Mouse (Mus musculus) subcutaneous adipose tissue, adult 2 months (tissue): ENCODE data around the gene Ece1. TPM values are rescaled to one million over a fixed set of nuclear protein-coding genes. Genes with fewer than 3 reads are reported as not detected.

Experiments
- polyA plus RNA-seq: library from polyadenylated mRNA; depleted of rRNA; stranded (reverse); fragments of >200 nt; gene quantifications from 2 replicates; pipeline ENCODE4 v1.2.3, GENCODE M21; 2012; ENCODE audit warnings: low replicate concordance; rRNA removed

Ece1 gene
- polyA plus RNA-seq, result 46.3 and 58.4 TPM in 2 replicates

GRCm38 (mm10) chr4:137862019-137862418 is at the start of gene Ece1:
TSS of gene Ece1 (plus strand) at chr4:137862237.

GRCm38 (mm10) chr4:137992890-137993289 is 130.9 kb downstream of the Ece1 start, which contains the start of gene Eif4g3:
TSS of gene Eif4g3 (plus strand) at chr4:137993022.

Other genes starting within 250 kb of the Ece1 start
- gene Rap1gap, start 197.5 kb upstream of the Ece1 start, polyA plus RNA-seq, result 7.9 and 16.8 TPM in 2 replicates
- gene Alpl, start 65.9 kb upstream of the Ece1 start, polyA plus RNA-seq, result 9.4 and 12.8 TPM in 2 replicates
- gene Eif4g3, start 130.8 kb downstream of the Ece1 start, polyA plus RNA-seq, result 50.9 and 67.9 TPM in 2 replicates